Mouse (Mus musculus): ENCODE measurements around the gene Pde3a.

- TF ChIP-seq CTCF (IDR thresholded peaks at IDR 0.05) (no peak), POLR2A (IDR thresholded peaks at IDR 0.05; ENCODE audit: insufficient read depth, low read depth, low read length) (no peak), EP300 (IDR thresholded peaks at IDR 0.05; ENCODE audit: insufficient read depth, low read depth, low read length) (no peak)
These were observed 87.4 kb downstream of the Pde3a start for GRCm38 (mm10) chr6:141336438-141336837.
